Mouse (Mus musculus) CD4-positive helper T cell, adult 2 months (primary cell): Measurements from ENCODE around the gene Prr7.
A peak's percentile ranks its signal among the peaks of the same experiment; 100 is the strongest.
"Not testable (repeated sequence)": the region's sequence is repeated elsewhere in the genome, so short reads cannot be mapped to it uniquely, and the experiment has no call there.

Source experiments
- DNase-seq: peaks from one replicate; pipeline ENCODE4 v3.0.0-alpha.2; 2012; ENCODE audit warnings: low read depth, missing footprints, low spot score

Prr7 gene

DNA sequence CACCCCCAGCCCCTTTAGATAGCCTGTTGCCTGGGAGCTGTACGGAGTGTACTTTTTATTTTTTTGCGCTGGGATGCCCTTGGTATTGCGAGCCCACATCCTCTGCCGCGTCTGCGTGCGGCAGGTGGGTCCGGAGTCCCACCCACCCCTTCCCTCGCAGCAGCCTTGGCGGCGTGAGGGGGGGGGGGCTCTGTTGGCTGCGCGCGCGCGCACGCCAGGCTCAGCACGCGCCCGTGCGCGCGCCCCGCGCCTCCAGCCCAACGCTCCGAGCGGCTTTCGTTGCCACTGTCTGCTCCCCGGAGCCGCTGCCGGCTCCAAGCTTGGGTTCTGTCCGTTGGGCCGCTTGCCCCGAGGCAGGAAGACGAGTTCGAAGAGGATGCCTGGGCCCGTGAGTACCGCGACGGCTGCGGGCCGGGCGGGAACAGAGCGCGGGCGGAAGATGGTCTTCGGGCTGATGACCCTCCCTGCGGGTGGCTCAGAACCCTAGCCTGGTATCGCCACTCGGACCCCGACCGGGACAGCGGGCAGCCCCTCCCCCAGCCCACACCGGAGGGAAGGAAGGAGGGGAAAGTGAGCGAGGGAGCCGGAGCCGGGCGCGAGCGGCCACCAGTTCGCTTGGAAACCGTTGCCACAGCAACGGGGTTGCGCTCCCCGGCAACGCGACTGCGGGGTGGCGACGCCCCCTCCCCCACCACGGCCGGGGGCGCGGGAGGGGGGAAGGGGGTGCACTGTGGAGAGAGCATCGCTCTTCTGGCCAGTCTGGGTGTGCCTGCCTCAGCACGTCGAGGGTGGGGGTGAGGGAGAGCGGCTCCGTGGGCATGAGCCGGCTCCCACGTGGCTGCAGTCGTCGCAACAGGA, at the start of gene Prr7:
Prr7 (plus strand) TSS at position 241 of the 858 bp plus-strand sequence.
- peak; percentile 89 for DNase-seq

DNA sequence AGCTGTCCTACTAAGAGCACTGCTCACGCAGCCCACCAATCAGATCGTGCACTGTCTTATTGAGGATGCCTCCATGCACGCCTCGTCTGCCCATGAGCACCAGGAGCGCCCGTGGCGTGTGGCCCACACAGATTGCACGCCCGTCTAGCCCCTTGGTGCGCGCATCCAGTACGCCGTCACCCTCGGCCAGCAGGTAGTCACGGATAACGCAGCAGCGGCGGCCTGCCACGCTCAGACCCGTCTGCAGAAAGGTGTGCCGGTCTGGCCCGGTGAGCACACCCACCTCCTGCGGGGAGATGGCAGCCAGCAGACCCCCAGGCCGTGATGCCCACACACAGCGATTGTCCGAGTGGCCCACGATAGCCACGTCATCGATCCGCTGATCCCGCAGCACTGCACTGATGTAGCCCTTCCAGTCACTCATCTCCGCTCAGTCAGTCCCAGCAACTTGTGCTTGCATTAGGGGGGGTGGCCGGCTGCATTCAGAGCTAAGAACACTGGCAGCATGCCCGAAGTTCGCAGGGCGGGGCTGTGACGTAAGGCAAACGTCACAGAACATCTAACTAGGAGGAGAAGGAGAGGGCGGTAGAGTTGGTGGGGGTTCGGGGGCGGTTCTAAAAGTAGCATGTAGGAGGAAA, 49.2 kb upstream of the Prr7 start, which contains the start of gene Pfn3:
Pfn3 (minus strand) TSS at position 490 of the 638 bp plus-strand sequence.
- no peak for DNase-seq

DNA sequence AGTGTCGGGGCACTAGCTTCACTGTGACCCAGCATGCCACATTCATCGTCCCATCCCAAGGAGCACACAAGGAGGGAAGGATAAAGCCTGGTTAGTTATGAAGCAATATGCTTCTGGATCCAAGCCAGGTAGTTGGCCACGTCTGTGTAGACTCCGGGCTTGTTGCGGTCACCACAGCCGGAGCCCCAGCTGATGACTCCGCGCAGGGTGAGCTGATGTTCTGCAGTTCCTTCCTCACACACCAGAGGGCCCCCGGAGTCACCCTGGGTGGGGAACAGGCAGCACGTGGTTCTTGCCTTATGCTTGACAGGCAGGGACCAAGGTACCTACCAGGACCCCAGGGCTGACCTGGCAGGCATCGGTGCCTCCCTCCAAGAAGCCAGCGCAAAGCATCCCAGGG, 46.1 kb upstream of the Prr7 start:
- peak; percentile 87 for DNase-seq

DNA sequence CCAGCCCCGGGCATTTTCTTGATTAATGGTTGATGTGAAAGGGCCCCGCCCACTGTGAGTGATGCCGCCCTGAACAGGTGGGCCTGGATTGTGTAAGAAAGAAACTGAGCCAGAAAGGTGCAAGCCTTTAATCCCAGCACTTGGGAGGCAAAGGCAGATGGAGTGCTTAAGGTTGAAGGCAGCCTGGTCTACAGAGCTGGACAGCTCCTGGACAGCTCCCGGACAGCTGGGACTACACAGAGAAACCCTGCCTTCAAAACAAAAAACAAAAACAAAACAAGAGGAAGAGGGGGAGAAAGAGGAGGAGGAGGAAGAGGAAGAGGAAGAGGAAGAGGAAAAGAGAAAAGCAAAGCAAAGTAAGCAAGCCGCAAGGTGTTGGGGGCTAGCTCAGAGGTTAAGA, 44.9 kb upstream of the Prr7 start:
- DNase-seq: no peak

DNA sequence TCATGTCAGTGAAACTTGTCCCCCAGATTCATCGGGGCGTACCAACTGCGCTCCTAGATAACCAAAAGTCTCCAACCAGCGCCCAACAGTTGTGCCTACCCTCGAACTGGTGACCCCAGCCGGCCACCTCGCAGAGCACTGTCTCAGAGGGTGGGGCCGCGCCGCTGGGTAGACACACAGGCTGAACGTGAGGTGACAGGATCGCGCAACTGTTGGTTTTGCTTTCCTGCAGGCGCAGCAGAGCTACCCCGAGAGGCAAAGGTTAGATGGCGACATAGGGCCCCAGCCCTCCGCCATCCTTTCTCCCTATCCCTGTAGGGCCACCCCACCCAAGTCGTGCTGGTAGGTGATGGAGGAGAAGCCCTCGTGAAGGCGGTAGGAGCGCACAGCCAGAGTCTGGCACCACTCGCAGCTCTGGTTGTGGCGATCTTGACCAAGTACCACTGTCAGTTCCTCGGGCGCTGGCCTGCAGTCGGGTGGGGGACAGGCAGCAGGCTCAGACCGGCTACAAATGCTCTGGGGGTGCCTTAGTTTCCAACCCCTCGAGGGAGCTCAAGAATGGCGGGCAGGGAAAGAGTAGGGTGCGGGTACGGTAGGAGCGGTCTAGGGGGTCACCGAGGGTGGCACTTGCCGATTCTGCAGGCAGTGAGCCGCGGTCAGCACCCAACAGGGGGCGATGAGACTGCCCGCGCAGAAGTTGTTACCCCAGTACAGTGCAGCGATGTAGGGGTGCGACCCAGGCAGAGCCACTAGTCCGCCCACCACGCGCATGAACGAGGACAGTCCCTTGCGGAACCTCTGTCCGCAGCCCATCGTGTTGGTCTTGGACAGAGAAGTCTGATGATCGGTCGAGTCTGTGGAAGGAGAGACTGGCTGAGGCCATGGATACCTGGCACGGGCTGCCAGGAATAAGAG, 43.8 kb upstream of the Prr7 start:
- DNase-seq: peak; percentile 35

DNA sequence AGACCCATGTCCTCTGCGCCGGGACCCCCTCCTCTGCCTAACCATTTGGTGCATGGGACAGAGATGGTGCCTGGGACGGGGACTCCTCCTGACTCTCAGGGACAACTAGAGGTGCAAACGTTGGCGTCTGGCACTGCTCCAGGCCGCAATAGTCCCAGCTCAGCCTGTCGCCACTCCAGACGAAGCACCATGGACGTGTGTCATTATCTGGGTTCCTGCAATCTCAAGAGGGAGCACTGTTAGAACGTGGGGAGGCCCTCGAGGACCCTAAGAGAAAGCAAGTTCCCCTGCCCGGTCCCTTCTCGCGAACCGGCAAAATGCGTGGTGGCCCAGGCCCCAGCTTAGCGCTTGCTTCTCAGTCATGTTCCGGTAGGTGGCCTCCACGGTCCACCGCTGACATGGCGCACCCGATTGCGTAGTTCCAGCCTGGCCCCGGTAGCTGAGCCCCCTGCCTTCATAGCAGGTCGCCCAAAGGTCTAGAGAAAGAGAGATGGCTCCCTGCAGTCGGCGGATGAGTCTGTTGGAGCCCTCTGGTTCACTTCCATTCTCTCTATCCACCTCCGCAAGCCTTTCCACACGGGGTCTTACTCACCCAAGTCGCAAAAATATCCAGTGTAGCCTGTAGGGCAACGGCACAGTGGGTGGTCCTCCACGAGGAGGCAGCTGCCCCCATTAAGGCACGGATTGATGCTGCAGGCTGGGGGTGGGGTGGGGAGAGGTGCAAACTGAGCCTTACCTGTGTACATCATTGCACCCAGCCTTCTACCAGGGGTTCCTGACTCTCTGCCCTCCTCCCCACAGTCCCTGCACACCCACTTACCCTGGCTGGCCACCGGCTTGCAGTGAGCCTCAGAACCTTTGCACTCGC, 42.9 kb upstream of the Prr7 start:
- DNase-seq: peak; percentile 83

DNA sequence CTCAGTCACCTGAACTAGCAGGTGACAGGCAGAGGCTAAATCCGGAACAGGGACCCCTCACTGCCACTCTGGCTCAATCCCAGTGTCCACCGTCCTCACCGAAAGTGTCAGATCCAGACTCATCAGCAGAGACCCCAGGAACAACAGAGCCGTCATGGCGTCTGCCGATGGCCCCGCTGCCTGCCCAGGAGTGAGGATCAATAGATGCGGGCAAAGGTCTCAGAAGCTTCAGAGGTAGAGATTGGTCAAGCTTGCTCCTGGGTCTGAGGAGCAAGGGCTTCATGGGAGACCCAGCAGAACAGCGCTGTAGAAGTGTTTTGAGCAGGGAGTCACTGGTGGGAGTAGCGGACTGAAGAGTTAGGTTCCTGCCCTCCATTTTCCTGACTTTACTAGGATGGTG, 37.5 kb upstream of the Prr7 start, which contains the start of gene F12:
F12 (minus strand) TSS at position 181 of the 400 bp plus-strand sequence.
- no peak for DNase-seq

DNA sequence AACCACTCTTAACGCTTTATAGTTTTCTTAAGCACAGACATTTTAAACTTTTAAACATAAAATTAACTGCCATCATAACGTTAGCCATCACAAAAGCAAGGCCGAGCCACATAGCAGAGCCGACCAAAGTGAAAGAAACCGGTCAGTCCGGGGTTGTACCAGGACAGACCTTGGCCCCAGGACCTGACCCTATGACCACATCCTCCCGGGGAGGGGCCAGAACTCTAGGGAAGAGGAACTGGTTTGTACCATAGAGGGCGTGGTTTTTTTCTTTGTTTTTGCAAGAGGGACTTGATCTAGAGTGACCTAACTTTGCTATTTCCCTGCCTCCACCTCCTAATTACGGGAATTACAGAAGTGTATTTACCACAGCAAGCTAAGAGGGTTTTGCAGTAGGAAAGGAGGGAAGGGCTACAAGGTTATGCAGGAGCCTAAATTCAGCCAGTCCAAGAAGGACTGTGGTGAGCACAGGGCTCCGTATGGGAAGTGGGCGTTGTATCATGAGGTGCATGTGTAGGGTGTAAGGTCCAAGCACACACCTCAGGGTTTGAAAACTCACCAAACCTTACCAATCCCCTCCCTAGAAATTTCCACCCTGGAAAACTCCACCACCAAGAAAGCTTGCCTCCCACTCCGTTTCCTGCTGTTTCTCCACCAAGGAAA, 34.7 kb upstream of the Prr7 start:
- DNase-seq: no peak

DNA sequence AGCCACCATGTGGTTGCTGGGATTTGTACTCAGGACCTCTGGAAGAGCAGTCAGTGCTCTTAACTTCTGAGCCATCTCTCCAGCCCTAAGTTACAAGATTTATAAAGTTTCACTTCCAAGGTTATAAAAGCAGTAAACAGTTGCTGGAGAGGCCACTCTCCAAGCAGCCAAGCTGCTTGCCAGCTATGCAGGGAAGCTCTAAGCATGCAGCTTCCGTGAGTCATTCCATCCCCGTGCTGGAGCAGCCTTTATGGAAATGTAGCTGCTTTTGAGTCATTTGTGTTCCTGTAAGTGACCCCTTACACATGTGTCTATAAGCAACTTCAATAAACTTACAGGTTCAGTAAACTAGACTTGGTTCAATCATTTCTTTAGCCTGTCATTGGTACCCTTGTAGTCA, 33.5 kb upstream of the Prr7 start:
- DNase-seq: no peak

DNA sequence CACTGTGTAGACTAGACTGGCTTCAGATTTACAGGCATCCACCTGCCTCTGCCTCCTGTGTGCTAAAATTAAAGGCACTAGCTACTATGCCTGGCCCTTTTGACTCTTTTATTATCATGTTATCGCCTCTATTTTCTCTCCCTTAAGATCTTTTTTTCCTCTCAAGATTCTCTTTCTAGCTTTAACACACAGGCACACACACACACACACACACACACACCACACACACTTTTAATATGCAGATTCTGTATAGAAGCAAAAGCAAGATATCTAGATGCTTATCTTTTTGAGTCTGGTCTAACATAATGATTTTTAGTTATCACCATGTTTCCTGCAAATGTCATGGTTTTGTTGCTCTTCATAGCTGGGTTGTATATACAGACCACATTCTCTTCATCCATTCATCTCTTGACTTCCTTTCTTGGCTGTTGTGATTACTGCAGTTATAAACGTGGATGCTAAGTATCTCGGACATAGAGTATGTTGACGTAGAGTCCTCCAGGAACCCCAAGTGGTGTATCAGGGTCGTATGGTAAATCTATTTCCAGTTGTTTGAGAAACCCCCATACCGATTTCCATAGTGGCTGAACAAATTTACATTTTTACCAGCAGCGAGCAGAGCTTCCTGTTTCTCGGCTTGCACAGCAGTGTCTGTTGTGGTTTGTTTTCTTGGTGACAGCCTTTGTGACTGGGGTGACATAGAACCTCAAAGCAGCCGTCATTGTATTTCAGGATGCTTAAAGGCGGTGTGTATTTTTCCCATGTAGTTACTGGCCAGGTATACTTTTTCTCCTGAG, 32.0 kb upstream of the Prr7 start:
- peak; percentile 89 for DNase-seq

DNA sequence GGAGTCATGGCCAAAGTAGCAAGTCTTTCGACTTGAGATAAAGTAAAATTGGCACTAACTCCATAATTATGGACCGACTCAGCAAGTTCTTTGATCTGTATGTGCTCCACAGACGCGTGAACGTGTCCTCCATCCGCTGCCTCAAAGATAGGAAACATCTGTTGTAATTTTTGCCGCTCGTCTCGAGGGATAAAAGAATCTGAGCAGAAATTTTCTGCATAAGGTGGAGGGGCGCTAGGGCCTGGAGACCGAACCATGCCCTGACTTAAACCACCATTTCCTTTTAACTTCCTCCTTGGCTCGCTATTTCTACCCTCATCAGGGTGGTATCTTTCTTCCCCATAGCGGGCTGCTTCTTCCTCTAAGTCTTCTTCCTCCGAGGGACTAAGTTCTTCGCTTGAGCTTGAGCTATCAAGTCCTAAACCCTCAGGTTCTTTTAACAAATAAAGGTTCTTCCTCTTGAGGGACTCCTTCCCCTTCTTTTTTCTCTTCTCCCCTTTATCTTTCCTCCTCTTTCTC, 26.9 kb upstream of the Prr7 start:
- not testable (repeated sequence) for DNase-seq

DNA sequence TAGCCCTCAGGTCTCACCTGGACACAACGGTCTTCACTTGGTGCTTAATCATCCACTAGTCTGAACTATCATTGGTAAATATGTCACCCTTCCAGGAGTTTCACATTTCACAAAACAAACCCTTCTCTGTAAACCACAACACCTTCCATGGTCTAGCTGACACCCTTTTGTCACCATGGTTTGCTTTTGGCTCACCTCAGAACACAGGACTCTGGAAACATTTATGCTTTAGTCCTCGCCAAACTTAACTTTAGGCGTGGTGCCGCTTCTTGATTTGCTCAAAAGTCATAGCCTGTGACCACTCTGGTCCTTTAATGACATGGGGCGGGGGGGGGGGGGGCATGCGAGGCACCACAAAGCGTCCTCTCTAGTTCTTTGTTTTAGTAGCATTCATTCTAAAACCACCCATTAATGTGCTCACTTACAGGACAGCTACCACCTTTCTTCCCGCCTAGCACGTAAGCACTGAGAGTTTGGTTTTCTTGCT, 20.2 kb upstream of the Prr7 start:
- DNase-seq: peak; percentile 91

DNA sequence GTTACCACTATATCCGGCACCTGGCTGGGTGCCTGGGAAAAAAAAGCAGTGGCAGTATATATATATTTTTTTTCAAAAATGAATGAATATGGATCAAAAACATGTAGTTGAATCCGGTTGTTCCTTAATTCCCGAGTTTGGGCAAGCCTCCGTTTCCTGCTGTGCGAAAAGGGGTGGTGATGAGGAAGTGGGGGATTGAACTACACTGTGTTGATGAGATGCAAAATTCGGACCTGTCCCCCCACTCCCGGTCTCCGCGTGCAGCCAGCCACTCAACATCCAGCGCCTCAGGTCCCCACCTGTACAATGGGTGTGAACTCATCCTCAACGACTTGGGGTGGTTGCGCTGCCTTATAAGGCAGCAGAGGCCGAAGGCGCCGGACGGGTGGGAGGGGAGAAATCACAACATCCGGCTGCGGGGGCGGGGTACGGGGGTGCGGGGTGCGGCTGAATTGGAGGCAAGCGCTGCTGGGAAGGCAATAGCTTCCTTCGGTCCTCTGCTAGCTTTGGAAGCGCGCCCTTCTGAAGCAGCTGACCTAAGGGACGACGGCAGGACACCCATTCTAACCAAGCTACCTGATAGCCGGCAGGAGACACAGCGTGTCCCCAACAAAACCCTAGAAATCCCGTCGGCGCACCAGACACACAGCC, 19.7 kb upstream of the Prr7 start:
- DNase-seq: peak; percentile 93

DNA sequence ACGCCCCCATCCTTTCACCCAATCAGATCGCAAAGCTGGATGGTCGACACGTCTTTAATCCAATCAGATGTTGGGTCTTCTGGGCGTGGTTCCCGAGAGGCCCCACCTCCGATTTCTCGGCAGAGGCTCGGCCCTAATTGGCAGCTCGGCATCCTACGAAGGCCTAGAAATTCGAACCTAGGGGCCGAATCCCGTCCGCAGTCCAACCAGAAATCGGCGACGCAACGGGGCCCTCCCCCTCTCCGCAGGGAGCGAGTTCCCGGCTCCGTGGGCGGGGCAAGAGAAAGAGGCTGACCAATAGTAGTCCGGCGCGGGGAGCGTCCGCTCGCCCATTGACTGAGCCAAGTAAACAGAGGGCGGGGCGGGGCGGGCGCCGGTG, 19.1 kb upstream of the Prr7 start, which contains the start of gene Grk6:
Grk6 (plus strand) TSS at position 136 of the 379 bp plus-strand sequence.
- DNase-seq: peak; percentile 100

DNA sequence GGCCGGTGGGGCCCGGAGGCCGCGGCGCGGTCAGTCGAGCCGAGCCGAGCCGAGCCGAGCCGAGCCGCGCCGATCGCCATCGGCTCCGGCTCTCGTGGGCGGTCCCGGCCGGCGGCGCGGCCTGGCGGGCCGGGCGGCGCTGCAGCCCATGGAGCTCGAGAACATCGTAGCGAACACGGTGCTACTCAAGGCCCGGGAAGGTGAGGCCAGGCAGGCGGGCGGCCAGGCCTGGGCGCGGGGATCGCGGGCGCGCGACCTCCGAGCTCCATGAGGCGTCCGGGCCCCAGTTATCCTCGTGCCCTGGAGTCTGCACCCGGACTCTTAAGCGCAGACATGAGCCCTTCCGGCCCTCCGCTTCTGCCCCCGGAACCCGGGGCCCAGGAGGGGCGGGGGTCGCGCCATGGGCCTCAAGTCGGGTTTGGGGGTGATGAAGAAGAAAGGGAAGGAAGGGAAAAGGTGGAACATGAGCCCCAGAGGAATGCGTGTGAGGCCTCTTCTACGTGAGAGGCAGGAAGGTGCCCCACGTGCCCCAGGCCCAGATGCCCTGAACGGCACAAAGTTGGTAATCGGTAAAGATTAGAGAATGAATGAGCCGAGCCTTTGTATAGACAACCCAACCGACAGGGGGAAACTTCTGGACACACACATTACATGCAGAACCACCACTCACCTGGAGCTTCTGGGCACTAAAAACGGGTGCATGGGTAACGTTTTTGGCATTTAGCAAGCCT, 18.5 kb upstream of the Prr7 start:
- DNase-seq: peak; percentile 68

DNA sequence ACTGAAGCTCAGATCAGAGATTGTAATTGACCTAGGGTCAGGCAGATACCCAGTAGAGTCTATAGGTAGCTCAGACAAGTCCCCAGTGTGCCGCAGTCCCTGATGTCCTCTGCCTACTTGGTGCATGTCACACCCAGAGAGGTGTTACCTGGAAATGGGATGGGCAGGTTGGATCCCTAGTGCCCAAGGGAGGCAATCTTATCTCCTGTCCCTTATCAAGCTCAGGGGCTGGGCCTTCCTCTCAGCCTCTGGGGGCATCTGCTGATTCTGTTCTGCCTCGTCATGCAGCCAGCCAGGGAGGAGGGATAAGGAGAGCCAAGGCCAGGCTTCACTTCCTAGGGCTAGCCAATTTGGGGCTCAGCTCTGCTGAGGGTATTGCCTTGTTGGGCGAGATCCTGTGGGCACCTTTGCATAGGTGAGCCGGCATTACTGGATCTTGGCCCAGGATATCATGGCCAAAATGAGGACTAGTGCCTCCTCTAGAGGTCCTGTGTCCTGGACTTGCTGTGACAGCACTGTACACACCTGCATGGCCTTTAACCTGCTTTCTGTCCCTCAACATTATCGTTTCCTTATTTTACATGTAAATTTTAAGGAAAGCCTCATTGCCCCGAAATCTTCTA, 17.5 kb upstream of the Prr7 start:
- peak; percentile 29 for DNase-seq

DNA sequence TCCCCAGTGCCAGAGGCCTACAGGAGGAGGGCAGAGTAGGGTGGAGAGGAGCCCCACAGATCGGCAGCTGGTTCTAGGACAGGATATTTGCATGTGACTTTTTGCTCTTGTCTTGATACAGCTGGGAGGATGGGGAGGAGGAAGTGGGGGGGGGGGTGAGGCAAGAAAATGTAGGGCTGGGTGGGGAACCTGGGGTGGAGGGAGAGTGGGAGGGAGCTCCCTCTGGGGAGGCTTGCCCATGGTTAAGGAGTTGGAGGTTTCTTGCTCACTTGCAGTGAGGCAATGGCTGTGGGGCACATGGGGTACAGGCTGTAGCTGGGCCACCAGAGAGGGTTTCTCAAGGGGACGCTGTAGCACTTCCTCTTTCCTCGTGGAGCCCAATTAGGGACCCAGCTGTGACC, 16.5 kb upstream of the Prr7 start:
- peak; percentile 79 for DNase-seq
